Mouse (Mus musculus): ENCODE results near the gene Thoc7. TPM values are rescaled to one million over a fixed set of nuclear protein-coding genes. Genes with fewer than 3 reads are reported as not detected.

Thoc7 gene
- polyA plus RNA-seq, 1 experiment from 2014 or later, result 158 TPM

DNA sequence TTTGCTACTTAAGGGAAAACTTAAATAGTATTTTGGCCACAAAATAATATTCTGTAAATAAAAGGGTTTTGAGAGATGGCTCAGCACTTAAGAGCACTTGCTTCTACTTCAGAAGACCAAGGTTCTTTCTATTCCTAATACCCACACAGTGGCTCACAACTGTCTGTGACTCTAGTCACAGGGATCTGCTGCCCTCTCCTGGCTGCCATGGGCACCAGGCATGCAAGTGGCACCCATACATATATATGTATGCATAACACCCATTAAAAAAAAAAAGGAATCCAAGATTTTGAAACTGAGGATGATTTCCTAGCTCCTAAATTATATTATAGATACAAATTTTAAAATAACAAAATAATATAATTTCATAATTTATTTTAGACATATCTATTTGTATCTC lies 11.3 kb downstream of the Thoc7 start:
- Histone ChIP-seq H3K4me1 (ENCODE audit: control insufficient read depth, insufficient read depth, low read depth, low read length) (no peaks in the 10 kb centered on the region), H3K27ac (ENCODE audit: low read depth, low read length) (no peak overlapping the region), H3K4me3 (ENCODE audit: low read length) (no peak overlapping the region), H3K27me3 (replicated peaks; ENCODE audit: control insufficient read depth, insufficient read depth, low read length) (no peaks in the 10 kb centered on the region), H3K4me2 (ENCODE audit: low read length) (no peak overlapping the region), H3K36me3 (ENCODE audit: control insufficient read depth, insufficient read depth, low read length) (peaks cover 22% of the 10 kb centered on the region), H3K9me3 (ENCODE audit: control insufficient read depth, low read length) (no peaks in the 10 kb centered on the region), H3K9ac (ENCODE audit: low read depth, low read length) (no peak overlapping the region)
- ATAC-seq, result peak; percentile 69; the same call in 1 of the 2 replicates

DNA sequence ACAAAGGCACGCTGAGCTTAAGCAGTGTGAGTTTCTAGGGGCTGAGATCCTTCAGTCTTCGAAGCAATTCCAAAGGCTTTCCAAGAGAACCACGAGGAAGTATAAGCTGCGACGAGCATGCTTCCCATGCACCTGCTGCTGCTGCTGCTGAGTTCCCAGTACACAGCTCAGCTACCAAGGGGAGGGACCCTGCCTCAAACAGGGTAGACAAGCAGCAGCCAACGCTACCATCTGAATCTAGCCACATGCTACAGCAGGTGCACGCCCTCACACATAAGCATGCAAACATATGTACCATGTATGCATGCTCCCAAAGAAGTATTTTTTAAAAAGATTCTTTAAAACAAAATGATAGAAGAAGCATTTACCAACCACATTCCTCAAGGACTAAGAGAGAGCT lies 13.3 kb downstream of the Thoc7 start:
- WGBS, result 92% methylated on average over 7 of the region's 7 CpGs
- Histone ChIP-seq H3K9ac (ENCODE audit: low read depth, low read length) (no peak overlapping the region), H3K4me3 (ENCODE audit: low read length) (no peak overlapping the region), H3K4me2 (ENCODE audit: low read length) (no peak overlapping the region), H3K36me3 (ENCODE audit: control insufficient read depth, insufficient read depth, low read length) (peaks cover 22% of the 10 kb centered on the region), H3K4me1 (ENCODE audit: control insufficient read depth, insufficient read depth, low read depth, low read length) (no peaks in the 10 kb centered on the region), H3K27ac (ENCODE audit: low read depth, low read length) (no peak overlapping the region), H3K27me3 (replicated peaks; ENCODE audit: control insufficient read depth, insufficient read depth, low read length) (no peaks in the 10 kb centered on the region), H3K9me3 (ENCODE audit: control insufficient read depth, low read length) (no peaks in the 10 kb centered on the region)
- ATAC-seq, result no peak

DNA sequence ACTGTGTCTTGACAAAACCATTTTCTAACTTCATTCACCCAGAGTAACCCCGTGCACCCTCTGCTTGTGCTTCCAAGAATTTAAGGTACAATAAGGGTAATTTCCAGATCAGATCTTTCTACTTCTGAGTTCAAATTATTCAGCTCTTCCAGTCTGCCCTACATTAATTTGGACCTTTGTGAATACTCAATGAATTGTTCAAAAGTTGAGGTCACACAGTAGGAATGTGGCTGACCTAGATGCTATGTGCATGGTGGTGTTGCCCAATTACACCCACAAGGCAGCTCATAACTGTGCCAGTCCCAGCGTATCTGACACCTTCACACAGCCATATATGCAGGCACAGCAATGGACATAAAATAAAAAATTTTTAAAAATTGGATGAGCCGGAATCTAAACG lies 17.0 kb downstream of the Thoc7 start:
- H3K36me3 ChIP-seq (ENCODE audit: control insufficient read depth, insufficient read depth, low read length), result peaks cover 11% of the 10 kb centered on the region
- H3K4me2 ChIP-seq (ENCODE audit: low read length), result no peak overlapping the region
- H3K9ac ChIP-seq (ENCODE audit: low read depth, low read length), result no peak overlapping the region
- ATAC-seq, result no peak
- H3K4me3 ChIP-seq (ENCODE audit: low read length), result no peak overlapping the region
- no peak overlapping the region for H3K27ac ChIP-seq (ENCODE audit: low read depth, low read length)
- H3K4me1 ChIP-seq (ENCODE audit: control insufficient read depth, insufficient read depth, low read depth, low read length), result no peaks in the 10 kb centered on the region
- H3K27me3 ChIP-seq (replicated peaks; ENCODE audit: control insufficient read depth, insufficient read depth, low read length), result no peaks in the 10 kb centered on the region
- WGBS, result 94% methylated on average over 4 of the region's 4 CpGs
- H3K9me3 ChIP-seq (ENCODE audit: control insufficient read depth, low read length), result no peaks in the 10 kb centered on the region

DNA sequence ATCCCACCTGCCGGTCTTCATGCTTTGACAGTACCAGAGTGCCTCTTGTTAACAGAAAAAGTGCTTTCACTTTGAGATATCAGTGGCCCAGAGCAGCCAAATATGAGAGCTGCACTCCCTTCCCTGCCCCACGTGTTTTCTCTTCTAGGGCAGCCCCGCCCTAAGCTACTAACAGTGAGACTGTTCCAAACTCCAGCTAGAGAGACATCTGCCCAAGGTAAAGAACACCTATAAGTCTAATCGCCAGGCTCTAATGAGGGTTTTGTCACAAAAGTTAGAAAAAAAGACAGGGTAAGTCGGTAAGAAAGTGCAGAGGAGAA lies 27.6 kb downstream of the Thoc7 start:
- H3K4me1 ChIP-seq (ENCODE audit: control insufficient read depth, insufficient read depth, low read depth, low read length), result no peaks in the 10 kb centered on the region; the same call in none of the 2 replicates
- peak; percentile 20; the same call in 1 of the 2 replicates for ATAC-seq
- H3K4me3 ChIP-seq (ENCODE audit: low read length), result no peak overlapping the region
- 52% methylated on average over 5 of the region's 5 CpGs for WGBS
- peak overlapping the region; percentile 61 for H3K4me2 ChIP-seq (ENCODE audit: low read length)
- no peak overlapping the region for H3K27ac ChIP-seq (ENCODE audit: low read depth, low read length)
- H3K9ac ChIP-seq (ENCODE audit: low read depth, low read length), result no peak overlapping the region
- H3K36me3 ChIP-seq (ENCODE audit: control insufficient read depth, insufficient read depth, low read length), result no peaks in the 10 kb centered on the region
- H3K27me3 ChIP-seq (replicated peaks; ENCODE audit: control insufficient read depth, insufficient read depth, low read length), result no peaks in the 10 kb centered on the region
- H3K9me3 ChIP-seq (ENCODE audit: control insufficient read depth, low read length), result no peaks in the 10 kb centered on the region

DNA sequence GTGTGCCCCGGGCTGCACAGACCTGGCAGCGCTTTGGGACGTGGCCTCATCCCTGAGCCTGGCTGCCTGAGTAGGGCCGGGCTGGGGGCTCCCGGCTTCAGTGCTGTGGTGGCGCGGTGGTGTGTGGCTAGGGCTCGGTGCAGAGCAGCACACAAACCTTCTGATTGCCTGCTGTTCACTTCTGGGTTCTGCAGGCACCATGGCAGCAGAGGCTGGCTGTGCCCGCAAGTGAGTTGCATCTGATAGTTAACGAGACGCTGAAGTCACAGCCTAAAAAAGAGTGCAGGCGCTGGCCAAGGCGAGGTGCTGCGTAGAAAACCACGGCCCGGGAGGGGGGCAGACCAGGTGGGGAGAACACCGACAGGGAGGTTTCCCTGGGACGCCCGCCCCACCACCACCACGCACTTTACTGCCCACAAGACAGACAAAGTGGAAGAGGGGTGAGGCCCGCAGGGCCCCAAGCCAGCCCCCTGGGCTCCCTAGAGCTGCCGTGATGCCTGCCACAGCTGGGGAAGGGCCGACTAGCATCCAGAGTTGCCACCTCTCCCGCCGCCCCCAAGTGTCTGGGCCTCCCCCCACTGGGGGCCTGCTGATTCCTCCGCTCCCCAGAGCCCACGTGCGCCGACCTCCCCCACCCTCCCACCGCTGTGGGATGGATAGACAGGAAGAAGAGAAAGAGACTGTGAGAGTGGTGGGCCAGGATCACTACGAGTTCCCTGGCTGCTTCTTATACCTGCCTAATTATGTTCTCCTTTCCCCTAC lies 28.2 kb downstream of the Thoc7 start:
- no peaks in the 10 kb centered on the region; the same call in none of the 2 replicates for H3K4me1 ChIP-seq (ENCODE audit: control insufficient read depth, insufficient read depth, low read depth, low read length)
- H3K4me2 ChIP-seq (ENCODE audit: low read length), result peak overlapping the region; percentile 61
- no peaks in the 10 kb centered on the region for H3K9me3 ChIP-seq (ENCODE audit: control insufficient read depth, low read length)
- 32% methylated on average over 28 of the region's 31 CpGs for WGBS
- H3K9ac ChIP-seq (ENCODE audit: low read depth, low read length), result peak overlapping the region; percentile 58
- H3K27me3 ChIP-seq (replicated peaks; ENCODE audit: control insufficient read depth, insufficient read depth, low read length), result no peaks in the 10 kb centered on the region
- no peaks in the 10 kb centered on the region for H3K36me3 ChIP-seq (ENCODE audit: control insufficient read depth, insufficient read depth, low read length)
- H3K27ac ChIP-seq (ENCODE audit: low read depth, low read length), result no peak overlapping the region
- ATAC-seq, result peak; percentile 69
- peak overlapping the region; percentile 36 for H3K4me3 ChIP-seq (ENCODE audit: low read length)

DNA sequence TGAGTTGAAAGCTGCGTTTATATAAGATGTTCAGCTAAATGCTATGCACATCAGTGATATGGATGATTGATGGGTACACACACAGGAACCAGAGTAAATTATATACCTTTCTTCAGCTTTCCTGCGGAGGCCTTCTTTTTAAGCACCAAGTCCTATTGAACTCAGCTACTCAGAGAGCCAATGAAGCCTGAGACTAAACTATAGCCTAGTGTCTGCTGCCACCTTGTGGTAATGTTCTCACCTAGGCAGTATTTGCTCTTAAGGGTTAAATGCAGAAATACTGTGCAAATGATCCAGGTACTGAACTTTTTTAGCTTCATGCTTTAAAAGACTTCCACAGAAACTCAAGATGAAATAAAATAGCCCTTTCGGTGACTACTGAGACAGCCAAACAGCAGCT lies 44.0 kb downstream of the Thoc7 start:
- no peaks in the 10 kb centered on the region for H3K36me3 ChIP-seq (ENCODE audit: control insufficient read depth, insufficient read depth, low read length)
- H3K4me3 ChIP-seq (ENCODE audit: low read length), result no peak overlapping the region
- H3K4me2 ChIP-seq (ENCODE audit: low read length), result no peak overlapping the region
- H3K27ac ChIP-seq (ENCODE audit: low read depth, low read length), result no peak overlapping the region
- 45% methylated on average over 3 of the region's 3 CpGs for WGBS
- H3K4me1 ChIP-seq (ENCODE audit: control insufficient read depth, insufficient read depth, low read depth, low read length), result no peaks in the 10 kb centered on the region
- ATAC-seq, result peak; percentile 90
- no peak overlapping the region for H3K9ac ChIP-seq (ENCODE audit: low read depth, low read length)
- no peaks in the 10 kb centered on the region for H3K27me3 ChIP-seq (replicated peaks; ENCODE audit: control insufficient read depth, insufficient read depth, low read length)
- H3K9me3 ChIP-seq (ENCODE audit: control insufficient read depth, low read length), result no peaks in the 10 kb centered on the region

DNA sequence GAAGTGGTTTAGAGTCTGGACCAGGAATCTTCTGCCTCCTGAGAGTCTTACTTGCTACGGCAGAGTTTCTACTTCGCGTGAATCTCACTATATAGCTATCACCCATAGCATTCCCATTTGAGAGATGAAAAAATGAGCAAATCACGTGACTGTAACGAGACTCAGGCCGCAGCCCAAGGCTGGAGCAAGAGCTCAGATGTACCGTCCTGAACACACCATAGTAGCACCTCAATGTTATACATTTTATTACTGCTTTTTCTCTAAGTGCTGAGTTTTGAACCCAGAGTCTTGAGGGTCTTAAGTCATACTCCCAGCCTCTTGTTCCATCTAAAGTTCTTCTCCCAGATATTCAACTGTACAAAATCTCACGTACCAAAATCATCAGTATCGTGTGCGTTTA lies 44.4 kb downstream of the Thoc7 start:
- Histone ChIP-seq H3K27ac (ENCODE audit: low read depth, low read length) (no peak overlapping the region), H3K27me3 (replicated peaks; ENCODE audit: control insufficient read depth, insufficient read depth, low read length) (no peaks in the 10 kb centered on the region), H3K36me3 (ENCODE audit: control insufficient read depth, insufficient read depth, low read length) (no peaks in the 10 kb centered on the region), H3K4me2 (ENCODE audit: low read length) (no peak overlapping the region), H3K9me3 (ENCODE audit: control insufficient read depth, low read length) (no peaks in the 10 kb centered on the region), H3K4me1 (ENCODE audit: control insufficient read depth, insufficient read depth, low read depth, low read length) (no peaks in the 10 kb centered on the region), H3K4me3 (ENCODE audit: low read length) (no peak overlapping the region), H3K9ac (ENCODE audit: low read depth, low read length) (no peak overlapping the region)
- WGBS, result 93% methylated on average over 10 of the region's 10 CpGs
- ATAC-seq, result no peak

DNA sequence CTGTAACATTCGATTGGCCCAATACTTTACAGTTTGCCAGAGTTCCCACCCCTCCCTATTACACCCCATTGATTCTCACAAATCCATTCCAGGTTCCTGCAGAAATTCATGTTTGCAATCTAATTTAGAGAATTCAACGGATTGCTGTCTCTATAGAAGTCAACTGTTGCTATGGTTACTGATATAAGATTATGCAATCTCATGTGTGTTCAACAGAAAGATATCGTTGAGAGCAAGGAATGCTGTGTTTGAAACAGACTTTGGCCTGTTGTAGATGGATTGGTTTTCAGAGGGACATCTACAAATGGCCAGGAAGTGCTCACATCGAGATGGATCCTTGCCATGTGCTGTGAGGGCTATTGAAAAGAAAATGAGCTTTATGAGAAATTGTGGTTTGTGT lies 46.4 kb downstream of the Thoc7 start:
- ATAC-seq, result no peak; the same call in 1 of the 2 replicates
- Histone ChIP-seq H3K9me3 (ENCODE audit: control insufficient read depth, low read length) (no peaks in the 10 kb centered on the region), H3K4me1 (ENCODE audit: control insufficient read depth, insufficient read depth, low read depth, low read length) (no peaks in the 10 kb centered on the region), H3K4me3 (ENCODE audit: low read length) (no peak overlapping the region), H3K27me3 (replicated peaks; ENCODE audit: control insufficient read depth, insufficient read depth, low read length) (no peaks in the 10 kb centered on the region), H3K4me2 (ENCODE audit: low read length) (no peak overlapping the region), H3K27ac (ENCODE audit: low read depth, low read length) (no peak overlapping the region), H3K36me3 (ENCODE audit: control insufficient read depth, insufficient read depth, low read length) (no peaks in the 10 kb centered on the region), H3K9ac (ENCODE audit: low read depth, low read length) (no peak overlapping the region)
- WGBS, result 64% methylated on average over 4 of the region's 4 CpGs

DNA sequence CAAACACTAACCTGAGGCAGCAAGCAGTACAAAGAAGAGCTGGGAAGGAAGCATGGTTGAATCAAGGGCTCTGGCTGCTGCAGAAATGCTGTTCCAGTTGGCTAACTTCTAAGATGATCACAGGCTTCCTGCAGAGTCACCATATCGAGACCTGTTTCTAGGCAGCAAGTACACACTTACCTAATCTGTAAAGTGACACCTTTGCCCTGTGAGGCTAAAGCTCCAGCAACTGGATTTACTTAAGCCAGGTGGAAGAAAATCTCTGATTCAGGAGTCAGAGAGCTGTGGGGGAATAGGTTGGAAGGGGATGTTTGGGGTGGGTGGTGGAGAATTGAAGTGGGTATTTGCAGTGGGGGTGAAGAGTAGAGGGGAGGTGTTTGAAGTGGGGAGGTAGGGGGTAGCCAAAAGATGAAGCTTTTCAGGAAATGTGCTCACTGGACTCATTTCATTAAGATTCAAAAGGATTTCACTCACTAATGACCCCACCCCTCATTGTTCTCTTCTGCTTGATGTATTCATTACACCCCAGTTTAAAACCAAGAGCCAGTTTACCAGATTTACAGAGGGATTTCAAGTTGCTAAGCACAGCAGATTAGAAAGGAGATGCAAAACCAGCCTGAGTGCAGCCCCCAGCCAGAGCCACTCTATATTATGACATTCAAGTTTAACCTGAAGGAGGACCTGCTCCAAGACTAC lies 47.1 kb downstream of the Thoc7 start, which contains the start of gene Gm281:
Gene Gm281, minus strand, starts transcription at position 92 of the 696 bp plus-strand sequence.
- Histone ChIP-seq H3K4me1 (ENCODE audit: control insufficient read depth, insufficient read depth, low read depth, low read length) (no peaks in the 10 kb centered on the region), H3K9me3 (ENCODE audit: control insufficient read depth, low read length) (no peaks in the 10 kb centered on the region), H3K36me3 (ENCODE audit: control insufficient read depth, insufficient read depth, low read length) (no peaks in the 10 kb centered on the region), H3K4me3 (ENCODE audit: low read length) (no peak within 1 kb of the TSS), H3K27ac (ENCODE audit: low read depth, low read length) (no peak within 1 kb of the TSS), H3K27me3 (replicated peaks; ENCODE audit: control insufficient read depth, insufficient read depth, low read length) (no peaks in the 10 kb centered on the region), H3K9ac (ENCODE audit: low read depth, low read length) (no peak within 1 kb of the TSS), H3K4me2 (ENCODE audit: low read length) (no peak within 1 kb of the TSS)
- no peak; the same call in 1 of the 2 replicates for ATAC-seq
- WGBS, result 60% methylated on average over 1 of the region's 1 CpGs

Measured in hindbrain, embryonic 16.5 days (tissue).